Mouse (Mus musculus): ENCODE data around the gene Camk2g. TPM values are rescaled to one million over a fixed set of nuclear protein-coding genes. Genes with fewer than 3 reads are reported as not detected.
A peak's percentile ranks its signal among the peaks of the same experiment; 100 is the strongest.

Camk2g gene
- polyA plus RNA-seq, 1 experiment from 2014 or later = 50.2 TPM

DNA sequence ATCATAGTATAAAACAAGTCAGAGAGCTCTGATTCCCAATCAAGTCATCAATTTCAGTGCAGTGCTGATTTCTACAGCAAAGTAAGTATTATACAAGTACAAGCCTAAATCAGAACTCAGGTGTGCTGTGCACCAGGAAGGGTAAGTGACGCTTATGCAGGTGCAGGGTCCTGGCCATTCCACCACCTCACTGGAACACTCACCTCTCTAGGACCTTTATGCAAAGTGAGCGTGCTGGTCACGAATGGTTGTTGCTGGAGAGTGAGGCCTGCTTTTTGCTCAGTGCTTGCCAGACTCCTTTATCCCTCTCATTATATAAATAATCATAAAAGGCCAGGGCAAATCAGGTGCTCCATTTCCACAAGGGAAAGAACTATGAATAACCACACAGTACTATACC, 93.5 kb downstream of the Camk2g start:
- peaks cover 42% of the 10 kb centered on the region for H3K4me1 ChIP-seq (ENCODE audit: control insufficient read depth, insufficient read depth, low read length)
- no peak overlapping the region for H3K4me3 ChIP-seq (ENCODE audit: low read length)
- H3K4me2 ChIP-seq (replicated peaks; ENCODE audit: low read depth, low read length) = no peak overlapping the region
- ATAC-seq (ENCODE audit: low FRiP score, low TSS enrichment) = no peak
- no peak overlapping the region for H3K9ac ChIP-seq (ENCODE audit: low read depth, low read length)
- no peak overlapping the region for H3K27ac ChIP-seq (ENCODE audit: low read depth, low read length)
- H3K36me3 ChIP-seq (ENCODE audit: control insufficient read depth, insufficient read depth, low read length) = peaks cover 23% of the 10 kb centered on the region
- 79% methylated on average over 3 of the region's 3 CpGs for WGBS
- H3K9me3 ChIP-seq (ENCODE audit: control insufficient read depth, low read length) = no peaks in the 10 kb centered on the region
- H3K27me3 ChIP-seq (ENCODE audit: control insufficient read depth, insufficient read depth, low read length) = no peaks in the 10 kb centered on the region

- H3K4me1 ChIP-seq (ENCODE audit: control insufficient read depth, insufficient read depth, low read length) = peaks cover 43% of the 10 kb centered on the region
- H3K4me2 ChIP-seq (replicated peaks; ENCODE audit: low read depth, low read length) = 0 out of 2 replicates have a peak overlapping the region, but pooled peaks have one; percentile 1
- no peaks in the 10 kb centered on the region for H3K27me3 ChIP-seq (ENCODE audit: control insufficient read depth, insufficient read depth, low read length)
- peaks cover 19% of the 10 kb centered on the region for H3K36me3 ChIP-seq (ENCODE audit: control insufficient read depth, insufficient read depth, low read length)
- no peak for ATAC-seq (ENCODE audit: low FRiP score, low TSS enrichment)
- no peaks in the 10 kb centered on the region for H3K9me3 ChIP-seq (ENCODE audit: control insufficient read depth, low read length)
- H3K27ac ChIP-seq (ENCODE audit: low read depth, low read length) = no peak overlapping the region
- WGBS = 87% methylated on average over 2 of the region's 2 CpGs
- no peak overlapping the region for H3K4me3 ChIP-seq (ENCODE audit: low read length)
- no peak overlapping the region for H3K9ac ChIP-seq (ENCODE audit: low read depth, low read length)
Observed at GRCm38 (mm10) chr14:20698515-20698914, 95.4 kb downstream of the Camk2g start.

DNA sequence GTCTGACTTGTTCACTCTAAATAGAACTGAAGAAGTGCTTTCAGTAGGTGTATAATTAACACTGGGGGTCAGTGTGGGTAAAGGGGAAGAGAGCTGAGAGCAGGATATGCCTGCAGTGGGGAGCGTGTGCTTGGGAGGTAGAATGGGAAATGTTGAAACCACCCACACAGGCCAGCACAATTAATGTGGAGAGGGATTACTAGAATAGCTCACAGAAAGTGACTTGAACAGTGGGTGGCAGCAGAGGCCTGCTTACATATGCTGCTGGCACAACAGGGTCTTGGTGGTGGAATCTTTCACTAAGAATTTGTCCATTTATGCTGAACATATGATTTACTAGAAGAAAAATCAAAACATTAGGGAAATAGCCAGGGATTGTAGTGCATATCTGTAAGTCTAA, 96.9 kb downstream of the Camk2g start:
- Histone ChIP-seq H3K4me1 (ENCODE audit: control insufficient read depth, insufficient read depth, low read length) (peaks cover 41% of the 10 kb centered on the region), H3K36me3 (ENCODE audit: control insufficient read depth, insufficient read depth, low read length) (peaks cover 35% of the 10 kb centered on the region), H3K27ac (ENCODE audit: low read depth, low read length) (no peak overlapping the region), H3K9me3 (ENCODE audit: control insufficient read depth, low read length) (no peaks in the 10 kb centered on the region), H3K27me3 (ENCODE audit: control insufficient read depth, insufficient read depth, low read length) (no peaks in the 10 kb centered on the region), H3K4me2 (replicated peaks; ENCODE audit: low read depth, low read length) (peak overlapping the region; percentile 80), H3K4me3 (ENCODE audit: low read length) (peak overlapping the region; percentile 86; the same call in 1 of the 2 replicates), H3K9ac (ENCODE audit: low read depth, low read length) (peak overlapping the region; percentile 14; the same call in 1 of the 2 replicates)
- WGBS = 21% methylated on average over 1 of the region's 1 CpGs
- ATAC-seq (ENCODE audit: low FRiP score, low TSS enrichment) = no peak

DNA sequence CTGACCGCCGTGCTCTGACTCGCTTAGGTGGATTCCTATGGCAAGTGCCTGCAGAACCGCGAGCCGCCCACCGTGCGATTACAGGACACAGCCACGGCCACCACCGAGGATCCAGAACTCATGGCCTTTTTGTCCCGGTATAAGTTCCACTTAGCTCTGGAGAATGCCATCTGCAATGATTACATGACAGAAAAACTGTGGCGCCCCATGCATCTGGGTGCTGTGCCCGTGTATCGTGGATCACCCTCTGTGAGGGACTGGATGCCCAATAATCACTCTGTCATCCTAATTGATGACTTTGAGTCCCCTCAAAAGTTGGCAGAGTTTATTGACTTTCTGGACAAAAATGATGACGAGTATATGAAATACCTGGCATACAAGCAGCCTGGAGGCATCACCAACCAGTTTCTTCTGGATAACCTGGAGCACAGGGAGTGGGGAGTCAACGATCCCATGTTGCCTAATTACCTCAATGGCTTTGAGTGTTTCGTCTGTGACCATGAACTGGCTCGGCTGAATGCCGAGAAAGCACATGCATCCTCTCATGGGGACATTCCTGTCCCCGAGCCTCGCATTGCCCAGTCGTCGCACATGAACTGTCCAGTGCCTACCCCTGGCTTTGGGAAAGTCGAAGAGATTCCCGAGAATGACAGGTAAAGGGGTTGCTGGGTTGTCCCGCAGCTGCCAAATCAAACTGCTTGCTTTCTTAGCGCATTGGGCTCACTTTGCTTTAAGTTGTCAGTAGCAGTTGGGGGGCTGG, 97.9 kb downstream of the Camk2g start:
- H3K27ac ChIP-seq (ENCODE audit: low read depth, low read length) = peak overlapping the region; percentile 98
- no peaks in the 10 kb centered on the region for H3K27me3 ChIP-seq (ENCODE audit: control insufficient read depth, insufficient read depth, low read length)
- WGBS = 12% methylated on average over 27 of the region's 27 CpGs
- H3K9me3 ChIP-seq (ENCODE audit: control insufficient read depth, low read length) = no peaks in the 10 kb centered on the region
- peaks cover 45% of the 10 kb centered on the region for H3K36me3 ChIP-seq (ENCODE audit: control insufficient read depth, insufficient read depth, low read length)
- peak overlapping the region; percentile 80 for H3K4me2 ChIP-seq (replicated peaks; ENCODE audit: low read depth, low read length)
- peak overlapping the region; percentile 86 for H3K4me3 ChIP-seq (ENCODE audit: low read length)
- peak overlapping the region; percentile 87 for H3K9ac ChIP-seq (ENCODE audit: low read depth, low read length)
- ATAC-seq (ENCODE audit: low FRiP score, low TSS enrichment) = no peak
- peaks cover 31% of the 10 kb centered on the region for H3K4me1 ChIP-seq (ENCODE audit: control insufficient read depth, insufficient read depth, low read length)

GRCm38 (mm10) chr14:20694884-20695760, 98.8 kb downstream of the Camk2g start, which contains the start of gene Fut11:
Fut11 (plus strand) TSS chr14:20694968.
- peak within 1 kb of the TSS; percentile 87 for H3K9ac ChIP-seq (ENCODE audit: low read depth, low read length)
- peaks cover 31% of the 10 kb centered on the region for H3K4me1 ChIP-seq (ENCODE audit: control insufficient read depth, insufficient read depth, low read length)
- no peaks in the 10 kb centered on the region for H3K9me3 ChIP-seq (ENCODE audit: control insufficient read depth, low read length)
- H3K27ac ChIP-seq (ENCODE audit: low read depth, low read length) = peak within 1 kb of the TSS; percentile 98
- H3K4me2 ChIP-seq (replicated peaks; ENCODE audit: low read depth, low read length) = peak within 1 kb of the TSS; percentile 80
- H3K27me3 ChIP-seq (ENCODE audit: control insufficient read depth, insufficient read depth, low read length) = no peaks in the 10 kb centered on the region
- peak; percentile 95 for ATAC-seq (ENCODE audit: low FRiP score, low TSS enrichment)
- H3K4me3 ChIP-seq (ENCODE audit: low read length) = peak within 1 kb of the TSS; percentile 86
- H3K36me3 ChIP-seq (ENCODE audit: control insufficient read depth, insufficient read depth, low read length) = peaks cover 52% of the 10 kb centered on the region
- under 1% methylated on average over 109 of the region's 111 CpGs for WGBS

GRCm38 (mm10) chr14:20694185-20694883, 99.6 kb downstream of the Camk2g start:
- H3K27me3 ChIP-seq (ENCODE audit: control insufficient read depth, insufficient read depth, low read length) = no peaks in the 10 kb centered on the region

DNA sequence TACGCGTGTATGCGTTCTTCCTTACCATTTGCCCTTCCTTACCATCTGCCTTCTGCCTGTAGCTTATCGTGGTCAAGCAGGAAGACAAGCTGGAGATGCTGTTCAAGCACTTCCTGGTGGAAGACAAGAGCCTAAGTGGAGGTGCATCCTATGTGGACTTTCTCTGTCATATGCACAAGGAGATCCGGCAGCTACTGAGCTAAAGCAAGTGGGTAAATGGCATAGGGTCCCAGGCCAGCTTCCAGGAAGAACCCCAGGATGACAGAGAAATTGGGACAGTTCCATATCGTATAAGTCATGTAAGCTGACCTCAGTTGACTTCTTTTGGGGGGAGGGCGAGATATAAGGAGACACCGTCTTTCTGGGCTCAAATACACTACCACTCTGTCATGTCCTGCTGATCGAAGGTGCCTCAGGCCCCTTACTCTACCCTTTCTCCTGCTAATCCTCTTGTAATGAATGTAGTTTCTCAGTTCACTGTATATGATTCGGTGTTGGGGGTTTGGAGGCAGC, 100.2 kb downstream of the Camk2g start:
- H3K27ac ChIP-seq (ENCODE audit: low read depth, low read length) = no peak overlapping the region
- H3K4me1 ChIP-seq (ENCODE audit: control insufficient read depth, insufficient read depth, low read length) = peaks cover 27% of the 10 kb centered on the region
- H3K9ac ChIP-seq (ENCODE audit: low read depth, low read length) = no peak overlapping the region
- H3K4me2 ChIP-seq (replicated peaks; ENCODE audit: low read depth, low read length) = no peak overlapping the region
- no peaks in the 10 kb centered on the region for H3K27me3 ChIP-seq (ENCODE audit: control insufficient read depth, insufficient read depth, low read length)
- 87% methylated on average over 10 of the region's 10 CpGs for WGBS
- H3K4me3 ChIP-seq (ENCODE audit: low read length) = no peak overlapping the region
- no peak for ATAC-seq (ENCODE audit: low FRiP score, low TSS enrichment)
- no peaks in the 10 kb centered on the region for H3K9me3 ChIP-seq (ENCODE audit: control insufficient read depth, low read length)
- H3K36me3 ChIP-seq (ENCODE audit: control insufficient read depth, insufficient read depth, low read length) = peaks cover 64% of the 10 kb centered on the region

More at GRCm38 (mm10) chr14:20694185-20694883, 99.6 kb downstream of the Camk2g start:
- 44% methylated on average over 13 of the region's 13 CpGs for WGBS
- Histone ChIP-seq H3K9ac (ENCODE audit: low read depth, low read length) (peak overlapping the region; percentile 87), H3K36me3 (ENCODE audit: control insufficient read depth, insufficient read depth, low read length) (peaks cover 60% of the 10 kb centered on the region), H3K9me3 (ENCODE audit: control insufficient read depth, low read length) (no peaks in the 10 kb centered on the region), H3K4me1 (ENCODE audit: control insufficient read depth, insufficient read depth, low read length) (peaks cover 31% of the 10 kb centered on the region), H3K27ac (ENCODE audit: low read depth, low read length) (peak overlapping the region; percentile 98), H3K4me3 (ENCODE audit: low read length) (peak overlapping the region; percentile 86), H3K4me2 (replicated peaks; ENCODE audit: low read depth, low read length) (peak overlapping the region; percentile 80)
- ATAC-seq (ENCODE audit: low FRiP score, low TSS enrichment) = peak; percentile 37; the same call in 1 of the 2 replicates

- peaks cover 75% of the 10 kb centered on the region for H3K36me3 ChIP-seq (ENCODE audit: control insufficient read depth, insufficient read depth, low read length)
- H3K4me3 ChIP-seq (ENCODE audit: low read length) = no peak overlapping the region
- ATAC-seq (ENCODE audit: low FRiP score, low TSS enrichment) = no peak
- no peaks in the 10 kb centered on the region for H3K9me3 ChIP-seq (ENCODE audit: control insufficient read depth, low read length)
- no peak overlapping the region for H3K27ac ChIP-seq (ENCODE audit: low read depth, low read length)
- no peak overlapping the region for H3K9ac ChIP-seq (ENCODE audit: low read depth, low read length)
- H3K27me3 ChIP-seq (ENCODE audit: control insufficient read depth, insufficient read depth, low read length) = no peaks in the 10 kb centered on the region
- WGBS = 95% methylated on average over 6 of the region's 6 CpGs
- peaks cover 14% of the 10 kb centered on the region for H3K4me1 ChIP-seq (ENCODE audit: control insufficient read depth, insufficient read depth, low read length)
- H3K4me2 ChIP-seq (replicated peaks; ENCODE audit: low read depth, low read length) = no peak overlapping the region
Observed at GRCm38 (mm10) chr14:20691772-20692171, 102.1 kb downstream of the Camk2g start.
